Mouse (Mus musculus) heart, embryonic 13.5 days (tissue): Measurements from ENCODE around the gene Pakap. TPM values are rescaled to one million over a fixed set of nuclear protein-coding genes. Genes with fewer than 3 reads are reported as not detected.

ENCODE experiments used
- ATAC-seq: fragments of 200-750 bp; cut with Nextera tagmentation; 2 replicates; pipeline ENCODE4 v1.8.0; 2017; ENCODE audit warnings: moderate TSS enrichment; ENCODE audit not compliant: insufficient number of reproducible peaks, low FRiP score, low TSS enrichment; ENCODE audit errors: extremely low read depth
- H3K27ac ChIP-seq: fragments of 300-500 bp; sonication (generic); replicated peaks from 2 replicates; pipeline ENCODE4 v1.5.1; 2015; ENCODE audit warnings: moderate library complexity, mild to moderate bottlenecking, inconsistent platforms
- H3K27me3 ChIP-seq: fragments of 300-500 bp; sonication (generic); replicated peaks from 2 replicates; pipeline ENCODE4 v1.6.1; 2015; ENCODE audit warnings: mild to moderate bottlenecking, inconsistent platforms
- H3K36me3 ChIP-seq: fragments of 300-500 bp; sonication (generic); 2 replicates; pipeline ENCODE4 v1.6.1; 2015; ENCODE audit warnings: mild to moderate bottlenecking, inconsistent platforms
- H3K4me1 ChIP-seq: fragments of 300-500 bp; sonication (generic); 2 replicates; pipeline ENCODE4 v1.6.1; 2015; ENCODE audit warnings: inconsistent platforms
- H3K4me2 ChIP-seq: fragments of 300-500 bp; sonication (generic); 2 replicates; pipeline ENCODE4 v1.6.1; 2015; ENCODE audit warnings: inconsistent platforms, mild to moderate bottlenecking, moderate library complexity
- H3K4me3 ChIP-seq: fragments of 300-500 bp; sonication (generic); 2 replicates; pipeline ENCODE4 v1.5.1; 2015; ENCODE audit warnings: moderate library complexity, mild to moderate bottlenecking, inconsistent platforms
- H3K9ac ChIP-seq: fragments of 300-500 bp; sonication (generic); 2 replicates; pipeline ENCODE4 v1.6.1; 2015; ENCODE audit warnings: inconsistent platforms, mild to moderate bottlenecking, moderate library complexity
- H3K9me3 ChIP-seq: fragments of 300-500 bp; sonication (generic); 2 replicates; pipeline ENCODE4 v1.6.1; 2016; ENCODE audit warnings: inconsistent platforms
- WGBS: fragments of 180-500 bp; shearing (Covaris S2); methylation state at CpG from one replicate; pipeline ENCODE4 v1.1.7; 2015; ENCODE audit warnings: mixed read lengths; 5-methylcytosine and 5-hydroxymethylcytosine counted together
- polyA plus RNA-seq: library from polyadenylated mRNA; unstranded; fragments of >200 nt; fragmentation: Nextera tagmentation; extraction: Ambion mirVana; gene quantifications from 2 replicates; pipeline ENCODE4 v1.2.1, GENCODE M21; 2015

Gene Pakap
- polyA plus RNA-seq, 1 experiment from 2014 or later, result 49.3 TPM

GRCm38 (mm10) chr4:57550216-57550615 is 17.8 kb upstream of the Pakap start:
- Histone ChIP-seq H3K27ac (peak overlapping the region; percentile 41), H3K4me2 (no peak overlapping the region), H3K27me3 (no peaks in the 10 kb centered on the region), H3K9me3 (no peaks in the 10 kb centered on the region), H3K4me3 (no peak overlapping the region), H3K4me1 (peaks cover 30% of the 10 kb centered on the region), H3K9ac (peak overlapping the region; percentile 5; the same call in 1 of the 2 replicates), H3K36me3 (no peaks in the 10 kb centered on the region)
- 9% methylated on average over 1 of the region's 1 CpGs for WGBS
- ATAC-seq, result no peak

- no peak overlapping the region for H3K4me3 ChIP-seq
- no peak overlapping the region for H3K4me2 ChIP-seq
- no peak for ATAC-seq
- H3K9me3 ChIP-seq, result no peaks in the 10 kb centered on the region
- H3K36me3 ChIP-seq, result no peaks in the 10 kb centered on the region
- H3K9ac ChIP-seq, result no peak overlapping the region
- no peaks in the 10 kb centered on the region for H3K27me3 ChIP-seq
- peaks cover 70% of the 10 kb centered on the region for H3K4me1 ChIP-seq
- peak overlapping the region; percentile 57 for H3K27ac ChIP-seq
- 55% methylated on average over 2 of the region's 2 CpGs for WGBS
Measured at GRCm38 (mm10) chr4:57557102-57557501, 10.9 kb upstream of the Pakap start.

- no peaks in the 10 kb centered on the region for H3K36me3 ChIP-seq
- peak overlapping the region; percentile 60 for H3K4me2 ChIP-seq
Measured at GRCm38 (mm10) chr4:57559438-57559837, 8.5 kb upstream of the Pakap start.

GRCm38 (mm10) chr4:57560010-57560409 is 8.0 kb upstream of the Pakap start:
- Histone ChIP-seq H3K36me3 (no peaks in the 10 kb centered on the region), H3K4me2 (peak overlapping the region; percentile 60), H3K9me3 (no peaks in the 10 kb centered on the region), H3K27ac (peak overlapping the region; percentile 97), H3K9ac (peak overlapping the region; percentile 74), H3K27me3 (no peaks in the 10 kb centered on the region), H3K4me3 (peak overlapping the region; percentile 31), H3K4me1 (peaks cover 79% of the 10 kb centered on the region)
- 20% methylated on average over 3 of the region's 3 CpGs for WGBS
- peak; percentile 65; the same call in 1 of the 2 replicates for ATAC-seq

More at GRCm38 (mm10) chr4:57559438-57559837, 8.5 kb upstream of the Pakap start:
- Histone ChIP-seq H3K27ac (peak overlapping the region; percentile 97), H3K4me1 (peaks cover 79% of the 10 kb centered on the region), H3K9ac (no peak overlapping the region), H3K4me3 (no peak overlapping the region), H3K27me3 (no peaks in the 10 kb centered on the region), H3K9me3 (no peaks in the 10 kb centered on the region)
- 40% methylated on average over 1 of the region's 1 CpGs for WGBS
- no peak for ATAC-seq

- no peak; the same call in 1 of the 2 replicates for ATAC-seq
- peak overlapping the region; percentile 31 for H3K4me3 ChIP-seq
- whole genome bisulfite sequencing, result 26% methylated on average over 6 of the region's 6 CpGs
Measured at GRCm38 (mm10) chr4:57561055-57561454, 6.9 kb upstream of the Pakap start.

GRCm38 (mm10) chr4:57565283-57565682 is 2.7 kb upstream of the Pakap start:
- Histone ChIP-seq H3K9ac (no peak overlapping the region), H3K4me1 (peaks cover 62% of the 10 kb centered on the region), H3K4me3 (no peak overlapping the region), H3K27ac (no peak overlapping the region; the same call in 1 of the 2 replicates), H3K36me3 (no peaks in the 10 kb centered on the region), H3K4me2 (no peak overlapping the region), H3K27me3 (no peaks in the 10 kb centered on the region), H3K9me3 (no peaks in the 10 kb centered on the region)
- 42% methylated on average over 1 of the region's 1 CpGs for WGBS
- no peak for ATAC-seq

More at GRCm38 (mm10) chr4:57561055-57561454, 6.9 kb upstream of the Pakap start:
- Histone ChIP-seq H3K27ac (peak overlapping the region; percentile 97), H3K27me3 (no peaks in the 10 kb centered on the region), H3K4me2 (peak overlapping the region; percentile 60), H3K9me3 (no peaks in the 10 kb centered on the region), H3K9ac (peak overlapping the region; percentile 74), H3K4me1 (peaks cover 83% of the 10 kb centered on the region), H3K36me3 (no peaks in the 10 kb centered on the region)

- ATAC-seq, result no peak
- WGBS, result 65% methylated on average over 2 of the region's 2 CpGs
- H3K9me3 ChIP-seq, result no peaks in the 10 kb centered on the region
- H3K9ac ChIP-seq, result no peak overlapping the region
- H3K4me1 ChIP-seq, result peaks cover 62% of the 10 kb centered on the region
- no peaks in the 10 kb centered on the region for H3K27me3 ChIP-seq
- H3K4me2 ChIP-seq, result no peak overlapping the region
- no peak overlapping the region for H3K4me3 ChIP-seq
- peak overlapping the region; percentile 98; the same call in 1 of the 2 replicates for H3K27ac ChIP-seq
- no peaks in the 10 kb centered on the region for H3K36me3 ChIP-seq
Measured at GRCm38 (mm10) chr4:57565811-57566210, 2.2 kb upstream of the Pakap start.

GRCm38 (mm10) chr4:57568268-57569068 is 489 bp downstream of the Pakap start:
- H3K9ac ChIP-seq, result peak overlapping the region; percentile 98
- peak overlapping the region; percentile 98 for H3K27ac ChIP-seq
- H3K27me3 ChIP-seq, result no peaks in the 10 kb centered on the region
- no peaks in the 10 kb centered on the region for H3K9me3 ChIP-seq
- ATAC-seq, result no peak
- peaks cover 74% of the 10 kb centered on the region for H3K4me1 ChIP-seq
- 22% methylated on average over 19 of the region's 19 CpGs for WGBS
- H3K36me3 ChIP-seq, result peaks cover 14% of the 10 kb centered on the region
- H3K4me3 ChIP-seq, result peak overlapping the region; percentile 79
- peak overlapping the region; percentile 76 for H3K4me2 ChIP-seq

GRCm38 (mm10) chr4:57569069-57569355 is 1.0 kb downstream of the Pakap start:
- WGBS, result 39% methylated on average over 4 of the region's 4 CpGs
- H3K36me3 ChIP-seq, result peaks cover 14% of the 10 kb centered on the region
- peak overlapping the region; percentile 98 for H3K9ac ChIP-seq
- peak overlapping the region; percentile 98 for H3K27ac ChIP-seq
- peak overlapping the region; percentile 79 for H3K4me3 ChIP-seq
- H3K4me1 ChIP-seq, result peaks cover 75% of the 10 kb centered on the region
- H3K4me2 ChIP-seq, result peak overlapping the region; percentile 76
- ATAC-seq, result no peak
- no peaks in the 10 kb centered on the region for H3K9me3 ChIP-seq
- H3K27me3 ChIP-seq, result no peaks in the 10 kb centered on the region

GRCm38 (mm10) chr4:57569711-57570110 is 1.7 kb downstream of the Pakap start:
- Histone ChIP-seq H3K27me3 (no peaks in the 10 kb centered on the region), H3K9ac (peak overlapping the region; percentile 98), H3K9me3 (no peaks in the 10 kb centered on the region), H3K4me1 (peaks cover 75% of the 10 kb centered on the region), H3K4me3 (peak overlapping the region; percentile 79), H3K4me2 (peak overlapping the region; percentile 76), H3K27ac (peak overlapping the region; percentile 98), H3K36me3 (peaks cover 14% of the 10 kb centered on the region)
- no peak for ATAC-seq
- WGBS, result 23% methylated on average over 6 of the region's 6 CpGs

- ATAC-seq, result no peak
- peak overlapping the region; percentile 79 for H3K4me3 ChIP-seq
- H3K27me3 ChIP-seq, result no peaks in the 10 kb centered on the region
- WGBS, result 33% methylated on average over 3 of the region's 3 CpGs
- H3K9ac ChIP-seq, result peak overlapping the region; percentile 98
- peak overlapping the region; percentile 98 for H3K27ac ChIP-seq
- peaks cover 75% of the 10 kb centered on the region for H3K4me1 ChIP-seq
- peaks cover 14% of the 10 kb centered on the region for H3K36me3 ChIP-seq
- H3K9me3 ChIP-seq, result no peaks in the 10 kb centered on the region
- peak overlapping the region; percentile 76 for H3K4me2 ChIP-seq
Measured at GRCm38 (mm10) chr4:57570229-57570628, 2.2 kb downstream of the Pakap start.

- WGBS, result 64% methylated on average over 3 of the region's 3 CpGs
- H3K9me3 ChIP-seq, result no peaks in the 10 kb centered on the region
- H3K4me1 ChIP-seq, result peaks cover 90% of the 10 kb centered on the region
Measured at GRCm38 (mm10) chr4:57574181-57574580, 6.2 kb downstream of the Pakap start.

More at GRCm38 (mm10) chr4:57574181-57574580, 6.2 kb downstream of the Pakap start:
- H3K27ac ChIP-seq, result peak overlapping the region; percentile 90
- H3K4me2 ChIP-seq, result peak overlapping the region; percentile 39
- no peak overlapping the region for H3K4me3 ChIP-seq
- H3K9ac ChIP-seq, result peak overlapping the region; percentile 71
- no peak for ATAC-seq
- peaks cover 19% of the 10 kb centered on the region for H3K36me3 ChIP-seq
- H3K27me3 ChIP-seq, result no peaks in the 10 kb centered on the region
